Mouse (Mus musculus) intestine, embryonic 15.5 days (tissue): ENCODE results near the gene Slc4a1. TPM values are rescaled to one million over a fixed set of nuclear protein-coding genes. Genes with fewer than 3 reads are reported as not detected.

Experiments
- ATAC-seq: fragments of 200-750 bp; cut with Nextera tagmentation; 2 replicates; pipeline ENCODE4 v1.8.0; 2017; ENCODE audit warnings: moderate TSS enrichment, moderate library complexity
- H3K27ac ChIP-seq: fragments of 300-500 bp; sonication (generic); 2 replicates; pipeline ENCODE4 v1.5.1; 2015; ENCODE audit warnings: mild to moderate bottlenecking, inconsistent platforms
- H3K27me3 ChIP-seq: fragments of 300-500 bp; sonication (generic); replicated peaks from 2 replicates; pipeline ENCODE4 v1.6.1; 2015; ENCODE audit warnings: inconsistent platforms
- H3K36me3 ChIP-seq: fragments of 300-500 bp; sonication (generic); 2 replicates; pipeline ENCODE4 v1.6.1; 2015; ENCODE audit warnings: inconsistent platforms
- H3K4me1 ChIP-seq: fragments of 300-500 bp; sonication (generic); replicated peaks from 2 replicates; pipeline ENCODE4 v1.6.1; 2015; ENCODE audit warnings: inconsistent platforms
- H3K4me2 ChIP-seq: fragments of 300-500 bp; sonication (generic); replicated peaks from 2 replicates; pipeline ENCODE4 v1.6.1; 2015; ENCODE audit warnings: mild to moderate bottlenecking, inconsistent platforms
- H3K4me3 ChIP-seq: fragments of 300-500 bp; sonication (generic); replicated peaks from 2 replicates; pipeline ENCODE4 v1.5.1; 2015; ENCODE audit warnings: inconsistent platforms
- H3K9ac ChIP-seq: fragments of 300-500 bp; sonication (generic); 2 replicates; pipeline ENCODE4 v1.6.1; 2015; ENCODE audit warnings: inconsistent platforms
- H3K9me3 ChIP-seq: fragments of 300-500 bp; sonication (generic); 2 replicates; pipeline ENCODE4 v1.6.1; 2016; ENCODE audit warnings: inconsistent platforms
- WGBS: fragments of 180-500 bp; shearing (Covaris S2); methylation state at CpG from one replicate; pipeline ENCODE4 v1.1.7; 2015; 5-methylcytosine and 5-hydroxymethylcytosine counted together
- polyA plus RNA-seq: library from polyadenylated mRNA; unstranded; fragments of >200 nt; fragmentation: Nextera tagmentation; extraction: Ambion mirVana; gene quantifications from 2 replicates; pipeline ENCODE4 v1.2.1, GENCODE M21; 2015

Gene Slc4a1
- polyA plus RNA-seq, 1 experiment from 2014 or later, result 15.2 TPM

DNA sequence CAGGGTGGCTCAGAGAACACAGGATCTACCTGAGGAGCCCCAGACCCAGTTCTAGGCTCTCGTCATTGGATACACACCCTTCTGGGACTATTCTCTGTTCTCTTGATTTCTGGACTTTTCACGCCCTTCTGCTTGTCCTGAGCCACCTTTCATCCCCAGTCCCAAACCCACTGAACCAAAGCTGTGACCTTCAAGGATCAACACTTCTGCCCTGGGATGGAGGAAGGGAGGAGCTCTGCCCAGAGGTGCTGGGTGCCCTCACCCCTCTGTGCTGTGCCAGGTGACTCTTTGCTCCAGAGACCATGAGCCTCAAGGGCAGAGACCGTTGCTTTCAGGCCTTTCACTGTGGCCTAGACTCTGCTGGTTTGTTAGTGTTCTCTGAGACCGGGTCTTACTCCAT lies 3.3 kb upstream of the Slc4a1 start:
- H3K27ac ChIP-seq, result no peak overlapping the region
- H3K9ac ChIP-seq, result no peak overlapping the region
- H3K9me3 ChIP-seq, result no peaks in the 10 kb centered on the region
- H3K4me2 ChIP-seq, result no peak overlapping the region
- H3K27me3 ChIP-seq, result 0 out of 2 replicates have a peak, but pooled peaks cover 4% of the 10 kb centered on the region
- no peaks in the 10 kb centered on the region for H3K4me1 ChIP-seq
- H3K36me3 ChIP-seq, result no peaks in the 10 kb centered on the region
- WGBS, result 77% methylated on average over 4 of the region's 4 CpGs
- H3K4me3 ChIP-seq, result no peak overlapping the region
- ATAC-seq, result no peak

DNA sequence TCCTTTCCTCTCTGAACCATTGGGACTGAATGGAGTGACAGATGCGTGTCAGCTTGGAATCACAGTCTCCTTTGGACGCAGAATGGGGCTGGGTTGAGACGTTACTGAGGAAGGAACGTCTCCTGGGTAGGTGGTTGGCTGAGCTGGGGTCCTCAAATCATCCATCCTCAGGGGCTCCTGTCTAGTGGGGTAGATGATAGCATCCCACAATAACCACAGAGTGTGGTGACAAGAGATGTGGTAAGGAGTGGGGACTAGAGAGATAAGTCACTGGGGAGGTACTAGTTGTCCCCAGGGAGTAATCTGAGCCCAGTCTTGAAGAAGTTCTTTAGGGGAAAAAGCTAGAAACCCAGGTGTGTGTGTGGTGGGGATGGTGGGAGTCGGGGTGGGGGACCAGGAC lies 2.3 kb upstream of the Slc4a1 start:
- 80% methylated on average over 5 of the region's 5 CpGs for WGBS
- Histone ChIP-seq H3K4me1 (no peaks in the 10 kb centered on the region), H3K9ac (no peak overlapping the region), H3K4me3 (no peak overlapping the region), H3K4me2 (no peak overlapping the region), H3K27me3 (0 out of 2 replicates have a peak, but pooled peaks cover 4% of the 10 kb centered on the region), H3K36me3 (no peaks in the 10 kb centered on the region), H3K27ac (no peak overlapping the region), H3K9me3 (no peaks in the 10 kb centered on the region)
- ATAC-seq, result no peak

DNA sequence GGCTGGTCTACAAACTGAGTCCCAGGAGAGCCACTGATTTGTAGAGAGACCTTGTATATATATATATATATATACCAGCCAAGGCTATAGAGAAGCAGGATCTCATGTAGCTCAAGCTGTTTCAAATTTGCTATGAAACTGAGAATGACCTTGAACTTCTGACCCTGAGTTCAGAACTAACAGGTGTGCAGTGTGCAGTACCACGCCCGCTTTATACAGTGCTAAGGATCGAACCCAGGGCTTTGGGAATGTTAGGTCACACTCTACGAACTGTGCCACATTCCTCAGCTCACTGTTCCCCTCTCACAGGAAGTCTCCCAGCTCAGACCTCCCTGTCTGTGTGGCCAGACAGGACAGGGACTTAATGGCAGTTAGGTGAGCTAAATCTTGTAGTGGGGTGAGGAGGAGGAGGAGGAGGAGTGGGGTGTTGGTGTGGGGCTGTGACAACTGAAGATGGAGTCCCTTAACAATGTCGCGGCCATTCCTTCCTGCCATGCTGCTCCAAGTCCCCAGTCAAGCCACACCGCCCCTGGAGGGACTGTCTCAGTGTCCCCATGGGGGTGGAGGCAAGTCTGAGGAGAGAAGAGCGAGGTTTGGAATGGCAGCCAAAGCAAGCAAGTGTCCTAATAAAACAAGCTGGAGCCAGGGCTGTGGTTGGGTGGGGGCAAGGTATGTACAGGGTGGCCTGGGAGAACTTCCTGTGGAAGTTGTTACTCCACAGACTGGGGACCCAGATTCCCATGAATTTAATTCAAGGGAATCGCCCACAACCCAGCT lies 1.7 kb upstream of the Slc4a1 start:
- H3K4me1 ChIP-seq, result no peaks in the 10 kb centered on the region
- H3K9ac ChIP-seq, result no peak overlapping the region
- no peak overlapping the region for H3K4me2 ChIP-seq
- ATAC-seq, result no peak
- H3K27ac ChIP-seq, result no peak overlapping the region
- no peak overlapping the region for H3K4me3 ChIP-seq
- WGBS, result 77% methylated on average over 9 of the region's 9 CpGs
- H3K27me3 ChIP-seq, result 0 out of 2 replicates have a peak, but pooled peaks cover 3% of the 10 kb centered on the region
- no peaks in the 10 kb centered on the region for H3K9me3 ChIP-seq
- no peaks in the 10 kb centered on the region for H3K36me3 ChIP-seq

DNA sequence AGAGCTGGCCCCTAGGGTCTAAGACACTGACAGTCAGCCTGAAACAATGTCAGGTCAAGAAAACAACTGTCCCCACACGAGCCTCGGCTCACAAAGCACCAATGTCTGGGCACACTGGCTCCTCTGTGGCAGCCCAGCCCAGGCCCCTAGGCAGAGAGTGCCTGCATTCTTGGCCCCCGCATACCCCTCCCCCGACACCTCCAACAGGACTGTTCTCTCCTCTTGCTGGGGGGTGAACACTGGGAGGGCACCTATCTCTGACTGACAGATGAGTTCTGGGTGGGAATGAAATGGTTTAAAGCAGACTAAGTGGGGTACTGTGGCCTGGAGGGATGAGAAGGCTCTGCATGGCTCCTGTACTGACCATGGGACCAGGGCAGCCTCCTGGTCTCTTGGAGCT lies 304 bp downstream of the Slc4a1 start:
- Histone ChIP-seq H3K4me3 (no peak overlapping the region), H3K27ac (no peak overlapping the region), H3K9me3 (no peaks in the 10 kb centered on the region), H3K36me3 (no peaks in the 10 kb centered on the region), H3K27me3 (no peaks in the 10 kb centered on the region), H3K4me1 (no peaks in the 10 kb centered on the region), H3K9ac (no peak overlapping the region), H3K4me2 (no peak overlapping the region)
- 56% methylated on average over 4 of the region's 4 CpGs for WGBS
- ATAC-seq, result no peak

DNA sequence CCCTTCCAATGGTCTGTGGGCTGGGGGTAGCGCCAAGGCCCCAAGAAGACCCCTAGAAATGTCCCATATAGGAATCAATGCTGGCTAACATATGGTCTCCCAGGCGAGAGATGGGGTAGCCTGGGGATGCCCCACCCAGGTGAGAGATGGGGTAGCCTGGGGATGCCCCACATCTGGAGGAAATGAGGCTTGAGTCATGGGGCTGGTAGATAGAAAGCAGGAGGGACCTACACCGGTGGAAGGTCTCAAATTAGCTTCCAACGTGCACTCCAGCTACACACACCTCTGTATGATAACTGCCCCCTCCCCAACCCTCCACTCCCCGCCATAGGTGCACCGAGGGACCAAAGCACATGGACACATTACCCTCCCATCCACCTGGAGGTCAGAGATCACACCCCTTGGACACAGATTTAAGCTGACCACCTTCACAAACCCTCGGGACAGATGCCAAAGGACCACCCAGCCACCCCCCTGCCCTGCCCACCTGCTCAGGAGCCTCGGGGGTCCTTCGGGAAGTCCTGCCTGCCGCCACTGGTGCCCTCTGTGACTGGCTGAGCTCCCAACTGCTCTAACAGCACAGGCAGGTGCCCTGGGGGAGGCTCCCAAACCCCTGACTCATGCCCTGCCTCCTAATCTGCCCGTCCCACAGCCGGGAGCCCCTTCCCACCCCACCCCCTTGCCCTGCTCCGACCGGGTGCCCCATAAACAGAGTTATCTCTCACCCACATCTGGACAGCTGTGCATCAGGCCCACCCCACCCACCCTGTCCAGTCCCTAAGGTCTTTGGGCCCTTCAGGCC lies 1.2 kb downstream of the Slc4a1 start:
- WGBS, result 76% methylated on average over 14 of the region's 14 CpGs

DNA sequence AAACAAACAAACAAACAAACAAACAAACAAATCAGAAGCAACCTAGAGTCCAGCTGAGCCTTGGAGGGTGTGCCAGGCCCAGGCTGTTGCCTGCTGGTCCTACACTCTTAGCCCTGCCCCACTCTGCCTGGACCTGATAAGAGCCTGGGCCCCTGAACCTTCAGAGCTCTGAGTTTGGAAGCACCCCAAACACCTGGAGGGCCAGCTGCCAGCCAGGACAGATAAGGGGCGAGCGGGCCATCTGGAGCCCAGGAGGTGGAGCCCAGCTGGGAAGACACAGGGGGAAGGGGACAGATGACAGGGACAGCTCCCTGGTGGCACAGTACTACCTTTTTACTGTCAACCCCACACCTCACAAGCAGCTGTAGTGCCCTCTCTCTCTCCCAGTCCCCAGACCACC lies 2.4 kb downstream of the Slc4a1 start:
- ATAC-seq, result peak; percentile 79

More for the DNA sequence above, 1.2 kb downstream of the Slc4a1 start:
- Histone ChIP-seq H3K4me3 (no peak overlapping the region), H3K27ac (no peak overlapping the region), H3K9ac (no peak overlapping the region), H3K36me3 (no peaks in the 10 kb centered on the region), H3K4me2 (no peak overlapping the region), H3K9me3 (no peaks in the 10 kb centered on the region), H3K27me3 (no peaks in the 10 kb centered on the region), H3K4me1 (no peaks in the 10 kb centered on the region)
- peak; percentile 71; the same call in 1 of the 2 replicates for ATAC-seq

DNA sequence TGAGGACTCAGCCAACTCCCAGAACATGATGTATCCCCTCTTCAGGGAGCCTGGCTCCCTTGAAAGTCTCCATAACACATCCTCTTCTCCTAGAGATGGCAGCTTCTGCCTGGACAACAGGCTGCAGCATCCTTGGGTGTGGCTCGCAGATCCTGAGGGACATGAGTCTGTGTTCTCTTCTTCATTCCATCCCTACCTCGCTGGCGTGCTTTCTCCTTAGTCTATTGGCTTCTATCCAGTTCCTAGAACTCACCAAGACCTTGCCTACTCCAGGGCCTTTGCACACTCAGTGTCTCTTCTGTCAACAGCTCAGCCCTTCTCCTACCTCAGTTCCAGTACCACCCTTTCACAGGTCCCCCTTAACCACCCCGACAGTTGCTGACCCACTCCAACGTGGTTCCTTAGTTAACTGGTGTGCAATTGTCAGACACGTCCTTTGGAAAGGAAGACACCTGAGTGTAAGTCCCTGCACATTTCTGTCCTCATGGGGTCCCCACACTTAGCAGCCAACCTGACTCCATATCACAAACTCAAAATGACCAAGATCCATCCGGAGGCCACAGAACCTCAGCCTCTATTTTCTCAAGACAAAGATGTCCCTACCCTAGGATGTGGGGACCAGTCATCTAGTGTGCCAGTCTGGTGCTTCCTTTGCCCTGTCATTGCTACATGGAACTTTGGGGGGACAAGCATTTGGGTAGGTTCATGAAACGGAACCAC lies 4.1 kb downstream of the Slc4a1 start:
- ATAC-seq, result no peak
- no peak overlapping the region for H3K9ac ChIP-seq
- no peaks in the 10 kb centered on the region for H3K36me3 ChIP-seq
- no peak overlapping the region for H3K4me2 ChIP-seq
- WGBS, result 87% methylated on average over 8 of the region's 8 CpGs
- H3K9me3 ChIP-seq, result no peaks in the 10 kb centered on the region
- no peaks in the 10 kb centered on the region for H3K4me1 ChIP-seq
- peaks cover 9% of the 10 kb centered on the region; the same call in 1 of the 2 replicates for H3K27me3 ChIP-seq
- H3K27ac ChIP-seq, result no peak overlapping the region
- H3K4me3 ChIP-seq, result no peak overlapping the region

More for the DNA sequence above, 2.4 kb downstream of the Slc4a1 start:
- Histone ChIP-seq H3K4me2 (no peak overlapping the region), H3K4me1 (no peaks in the 10 kb centered on the region), H3K36me3 (no peaks in the 10 kb centered on the region), H3K4me3 (no peak overlapping the region), H3K27me3 (no peaks in the 10 kb centered on the region), H3K9me3 (no peaks in the 10 kb centered on the region), H3K27ac (no peak overlapping the region), H3K9ac (no peak overlapping the region)
- WGBS, result 42% methylated on average over 2 of the region's 2 CpGs

DNA sequence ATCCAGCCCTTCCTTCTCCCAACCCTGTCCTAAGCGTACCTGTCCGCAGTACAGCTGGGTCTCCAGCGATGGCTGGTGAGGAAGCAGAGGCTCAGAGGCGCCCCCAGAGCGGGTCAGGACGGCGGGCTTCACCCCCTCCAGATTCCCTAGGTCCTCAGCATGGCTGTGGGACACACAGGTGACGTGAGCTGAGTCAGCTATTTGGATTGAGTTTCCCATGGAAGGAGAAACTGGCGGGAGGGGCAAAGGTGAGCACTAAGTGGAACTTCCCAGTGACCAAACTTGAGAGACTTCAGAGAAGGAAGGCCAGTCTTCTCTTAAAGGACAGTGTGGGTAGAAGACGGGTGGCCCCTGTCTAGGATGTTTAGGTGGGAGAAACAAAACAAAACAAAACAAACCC lies 7.6 kb downstream of the Slc4a1 start:
- H3K9me3 ChIP-seq, result no peaks in the 10 kb centered on the region
- no peak for ATAC-seq
- H3K36me3 ChIP-seq, result no peaks in the 10 kb centered on the region
- no peaks in the 10 kb centered on the region for H3K4me1 ChIP-seq
- H3K4me2 ChIP-seq, result no peak overlapping the region
- 66% methylated on average over 10 of the region's 10 CpGs for WGBS
- no peak overlapping the region for H3K9ac ChIP-seq
- H3K27ac ChIP-seq, result no peak overlapping the region
- peaks cover 11% of the 10 kb centered on the region; the same call in 1 of the 2 replicates for H3K27me3 ChIP-seq
- no peak overlapping the region for H3K4me3 ChIP-seq

DNA sequence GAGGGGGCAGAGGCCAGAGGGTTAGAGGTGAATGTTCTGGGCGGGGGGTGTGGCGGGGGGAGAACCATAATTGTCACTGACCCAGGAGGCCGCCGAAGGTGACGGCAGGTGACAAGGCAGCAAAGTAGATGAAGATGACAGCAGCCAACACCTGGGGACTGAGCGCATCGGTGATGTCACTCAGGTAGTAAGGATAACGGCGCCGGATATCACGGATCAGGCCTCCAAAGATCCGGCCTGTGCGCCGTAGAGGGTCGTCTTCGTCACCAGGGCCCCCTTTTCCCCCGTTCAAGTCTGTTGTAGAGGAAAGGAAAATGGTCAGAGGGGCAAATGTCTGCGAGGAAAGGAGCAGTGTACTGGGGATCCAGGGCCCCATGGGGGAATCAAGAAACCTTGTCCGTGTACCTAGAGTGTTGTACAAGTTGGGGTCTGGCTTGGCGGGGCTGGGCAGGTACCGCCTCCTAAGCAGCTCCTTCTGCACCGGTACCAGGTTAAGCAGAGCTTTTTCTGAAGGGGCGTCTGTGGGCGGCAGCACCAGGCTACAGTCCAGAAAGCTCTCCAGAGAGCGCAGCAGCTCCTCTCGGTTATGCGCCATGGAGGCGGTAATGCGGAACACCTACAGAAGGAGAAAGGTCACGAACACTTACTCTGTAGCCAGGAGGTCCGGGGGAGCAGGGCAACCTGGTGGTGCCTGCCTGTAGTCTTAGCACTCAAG lies 9.2 kb downstream of the Slc4a1 start:
- no peak overlapping the region for H3K4me3 ChIP-seq
- no peaks in the 10 kb centered on the region for H3K9me3 ChIP-seq
- H3K9ac ChIP-seq, result no peak overlapping the region
- H3K27me3 ChIP-seq, result peaks cover 11% of the 10 kb centered on the region; the same call in 1 of the 2 replicates
- 60% methylated on average over 31 of the region's 31 CpGs for WGBS
- ATAC-seq, result no peak
- no peak overlapping the region for H3K4me2 ChIP-seq
- no peak overlapping the region for H3K27ac ChIP-seq
- no peaks in the 10 kb centered on the region for H3K36me3 ChIP-seq
- no peaks in the 10 kb centered on the region for H3K4me1 ChIP-seq

DNA sequence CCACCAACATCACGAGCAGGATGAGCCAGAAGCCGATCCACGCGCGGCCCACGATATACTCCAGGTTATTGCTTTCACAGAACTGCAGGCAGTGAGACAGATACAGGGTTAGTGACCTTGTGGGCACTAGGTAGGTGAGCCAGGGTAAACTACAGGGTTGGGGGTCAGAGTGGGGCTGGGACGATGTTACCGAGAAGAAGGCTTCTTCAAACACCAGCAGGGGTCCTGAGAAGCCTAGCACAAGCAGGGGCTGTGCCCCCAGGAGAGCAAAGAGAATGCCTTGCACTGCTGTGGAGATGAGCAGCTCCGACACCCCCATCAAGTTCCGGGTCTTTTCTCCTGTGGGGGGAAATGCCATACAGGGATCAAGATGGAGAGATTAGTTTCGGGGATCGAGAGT lies 9.8 kb downstream of the Slc4a1 start:
- WGBS, result 76% methylated on average over 12 of the region's 12 CpGs
- no peak for ATAC-seq

DNA sequence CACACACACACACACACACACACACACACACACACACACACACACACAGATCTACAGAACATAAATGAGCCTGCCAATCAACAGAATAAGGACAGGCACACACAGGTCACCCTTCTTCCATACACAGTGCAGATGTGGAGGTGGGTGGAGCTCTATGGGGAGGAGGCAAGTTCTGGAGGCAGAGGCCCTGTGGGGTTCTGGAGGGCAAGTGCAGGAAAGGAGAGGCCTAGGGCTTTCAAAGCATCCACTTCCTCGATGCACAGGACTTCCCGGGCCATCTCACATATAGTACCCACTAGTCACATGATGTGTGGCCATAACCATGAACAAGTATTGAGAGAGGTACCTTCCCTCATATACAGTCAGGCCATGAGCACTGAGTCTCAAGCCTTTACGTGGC lies 10.5 kb downstream of the Slc4a1 start:
- 83% methylated on average over 3 of the region's 3 CpGs for WGBS

More for the DNA sequence above, 9.8 kb downstream of the Slc4a1 start:
- no peaks in the 10 kb centered on the region for H3K36me3 ChIP-seq
- H3K9ac ChIP-seq, result no peak overlapping the region
- peaks cover 11% of the 10 kb centered on the region; the same call in 1 of the 2 replicates for H3K27me3 ChIP-seq
- H3K4me1 ChIP-seq, result no peaks in the 10 kb centered on the region
- H3K9me3 ChIP-seq, result no peaks in the 10 kb centered on the region
- H3K4me2 ChIP-seq, result no peak overlapping the region
- H3K4me3 ChIP-seq, result no peak overlapping the region
- no peak overlapping the region for H3K27ac ChIP-seq

More for the DNA sequence above, 10.5 kb downstream of the Slc4a1 start:
- Histone ChIP-seq H3K9ac (no peak overlapping the region), H3K36me3 (no peaks in the 10 kb centered on the region), H3K4me3 (no peak overlapping the region), H3K27ac (no peak overlapping the region), H3K27me3 (peaks cover 11% of the 10 kb centered on the region; the same call in 1 of the 2 replicates), H3K4me1 (no peaks in the 10 kb centered on the region), H3K9me3 (no peaks in the 10 kb centered on the region), H3K4me2 (no peak overlapping the region)
- ATAC-seq, result no peak
